Comparison of ENCODE assay signal across 8 mouse cellular contexts in the genomic region with DNA sequence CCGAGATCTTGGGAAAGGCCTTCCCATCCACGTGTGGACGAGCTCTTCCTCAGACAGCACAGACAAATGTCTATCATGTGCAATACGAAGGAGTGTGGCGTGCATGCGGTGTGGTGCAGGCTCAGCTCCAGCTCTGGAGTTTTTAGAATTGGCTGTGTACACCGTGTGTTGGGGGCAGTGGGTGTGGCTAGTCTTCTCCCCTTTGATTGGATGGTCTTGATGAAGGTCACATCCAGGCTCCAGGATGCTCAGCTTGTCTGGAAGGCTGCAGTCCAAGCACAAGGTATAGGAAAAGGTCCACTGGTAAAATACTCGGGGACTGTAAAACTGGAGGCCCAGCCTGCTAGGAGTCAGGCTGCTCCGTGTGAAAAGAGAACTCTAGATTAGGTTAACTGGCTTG.
A peak's percentile ranks its signal among the peaks of the same experiment; 100 is the strongest.
DNase-seq lines count a peak whose midpoint lies in the region; ATAC-seq and TF ChIP-seq lines count a peak whose summit lies in the region.

No protein-coding gene starts in this region.

- H3K27me3 ChIP-seq in heart, embryonic 13.5 days (replicated peaks): no peaks in the 10 kb centered on the region
- H3K27me3 ChIP-seq in limb, embryonic 14.5 days (ENCODE audit: control insufficient read depth, insufficient read depth, low read length): no peaks in the 10 kb centered on the region

- WGBS in heart, embryonic 13.5 days: 54% methylated on average over 9 of the region's 9 CpGs
- 75% methylated on average over 9 of the region's 9 CpGs for WGBS in limb, embryonic 14.5 days

- no peaks in the 10 kb centered on the region for H3K36me3 ChIP-seq in heart, embryonic 13.5 days
- no peaks in the 10 kb centered on the region for H3K36me3 ChIP-seq in limb, embryonic 14.5 days (ENCODE audit: control insufficient read depth, insufficient read depth, low read length)

- peak overlapping the region; percentile 78 for H3K9ac ChIP-seq in heart, embryonic 13.5 days
- H3K9ac ChIP-seq in limb, embryonic 14.5 days (ENCODE audit: low read depth, low read length, severe bottlenecking): no peak overlapping the region

- no peaks in the 10 kb centered on the region for H3K4me1 ChIP-seq in cortical plate, adult 2 months (ENCODE audit: control insufficient read depth, insufficient read depth, low read length)
- peaks cover 61% of the 10 kb centered on the region for H3K4me1 ChIP-seq in heart, embryonic 13.5 days
- peaks cover 10% of the 10 kb centered on the region; the same call in 1 of the 2 replicates for H3K4me1 ChIP-seq in limb, embryonic 14.5 days (ENCODE audit: control insufficient read depth, insufficient read depth, low read length)

- H3K4me3 ChIP-seq in layer of hippocampus, adult 2 months: no peak overlapping the region
- H3K4me3 ChIP-seq in cortical plate, adult 2 months (ENCODE audit: insufficient read depth, low read length): no peak overlapping the region
- no peak overlapping the region; the same call in 1 of the 2 replicates for H3K4me3 ChIP-seq in heart, embryonic 13.5 days
- H3K4me3 ChIP-seq in limb, embryonic 14.5 days (replicated peaks; ENCODE audit: low read length): no peak overlapping the region

- ATAC-seq in heart, embryonic 13.5 days (ENCODE audit: extremely low read depth, insufficient number of reproducible peaks, low FRiP score, low TSS enrichment): no peak
- ATAC-seq in limb, embryonic 14.5 days (ENCODE audit: low FRiP score, low read depth): no peak
- ATAC-seq in granulocyte monocyte progenitor cell, adult 5-6 weeks (replicated peaks; ENCODE audit: poor library complexity, severe bottlenecking): no peak

- H3K27ac ChIP-seq in layer of hippocampus, adult 2 months: peak overlapping the region; percentile 89
- H3K27ac ChIP-seq in cortical plate, adult 2 months (ENCODE audit: insufficient read depth, low read length): peak overlapping the region; percentile 57
- peak overlapping the region; percentile 99 for H3K27ac ChIP-seq in heart, embryonic 13.5 days (replicated peaks)
- peak overlapping the region; percentile 78 for H3K27ac ChIP-seq in limb, embryonic 14.5 days (replicated peaks; ENCODE audit: low read depth, low read length)

- TF ChIP-seq CTCF in layer of hippocampus, adult 2 months (conservative IDR thresholded peaks at IDR 0.05): no peak
- no peak for TF ChIP-seq CTCF in cortical plate, adult 2 months (IDR thresholded peaks at IDR 0.05; ENCODE audit: extremely low read depth, insufficient read depth, low read length)

- no peaks in the 10 kb centered on the region for H3K9me3 ChIP-seq in heart, embryonic 13.5 days
- H3K9me3 ChIP-seq in limb, embryonic 14.5 days (ENCODE audit: control insufficient read depth, low read length): no peaks in the 10 kb centered on the region

- H3K4me2 ChIP-seq in heart, embryonic 13.5 days: peak overlapping the region; percentile 59
- H3K4me2 ChIP-seq in limb, embryonic 14.5 days (replicated peaks; ENCODE audit: low read depth, low read length, severe bottlenecking): no peak overlapping the region

- DNase-seq in layer of hippocampus, adult 2 months (ENCODE audit: low spot score in 2 of 2): no peak
- DNase-seq in layer of hippocampus, postnatal 36 days: no peak
- no peak for DNase-seq in limb, embryonic 14.5 days (ENCODE audit: low spot score)
- no peak for DNase-seq in adrenal gland, postnatal 36 days
- no peak for DNase-seq in spleen, adult 12 weeks (ENCODE audit: low spot score)

- no peak for TF ChIP-seq POLR2A in cortical plate, adult 2 months (IDR thresholded peaks at IDR 0.05; ENCODE audit: extremely low read depth, insufficient read depth, low read length)
- TF ChIP-seq POLR2A in limb, embryonic 14.5 days (IDR thresholded peaks at IDR 0.05; ENCODE audit: borderline replicate concordance, extremely low read depth, insufficient read depth, insufficient read length): no peak
